Mouse (Mus musculus) right cerebral cortex, postnatal 10 days (tissue): ENCODE measurements around the gene Dhx9.
"Not testable (repeated sequence)": the region's sequence is repeated elsewhere in the genome, so short reads cannot be mapped to it uniquely, and the experiment has no call there.

Experiments
- DNase-seq, 2 experiments: peaks; one replicate each; pipeline ENCODE4 v3.0.0; 2021; ENCODE audit warnings: low spot score in 2 of 2

Gene Dhx9

GRCm38 (mm10) chr1:153487500-153487879 is at the start of gene Dhx9:
Gene Dhx9 (minus strand): TSS chr1:153487660.
- DNase-seq = peak; percentile 99

- peak; percentile 53 to 64 for DNase-seq
These were observed 48.2 kb upstream of the Dhx9 start for GRCm38 (mm10) chr1:153535611-153536010.

- DNase-seq = not testable (repeated sequence)
These were observed 45.4 kb upstream of the Dhx9 start for GRCm38 (mm10) chr1:153532896-153533295.

DNA sequence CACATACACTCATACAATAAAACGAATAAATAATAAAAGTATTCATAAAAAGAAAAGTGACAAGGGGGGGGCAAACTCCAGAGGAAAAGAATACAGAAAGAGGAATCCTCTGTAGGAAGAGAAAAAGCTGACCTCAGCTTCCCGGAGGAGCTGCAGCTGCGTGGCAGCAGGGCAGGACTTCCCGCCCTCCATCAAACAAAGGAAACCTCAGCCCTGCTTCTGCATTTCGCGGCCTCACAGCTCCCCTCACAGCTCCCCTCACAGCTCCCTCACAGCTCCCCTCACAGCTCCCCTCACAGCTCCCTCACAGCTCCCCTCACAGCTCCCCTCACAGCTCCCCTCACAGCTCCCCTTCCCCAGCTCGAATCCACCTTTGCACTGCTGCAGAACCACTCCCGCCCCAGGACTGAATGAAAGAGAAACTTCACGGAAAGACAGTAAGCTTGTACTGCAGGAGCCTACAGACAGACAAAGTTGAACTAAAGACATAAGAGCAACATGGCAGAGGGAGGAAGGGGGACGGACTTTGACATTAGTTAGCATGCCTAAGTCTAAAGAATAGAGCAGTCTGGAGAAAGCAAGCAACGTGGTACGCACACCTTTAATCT is 44.9 kb upstream of the Dhx9 start:
- peak; percentile 46 to 48 for DNase-seq

- DNase-seq = peak in 1 of 2 experiments; percentile 38
These were observed 44.3 kb upstream of the Dhx9 start for GRCm38 (mm10) chr1:153531677-153532233.

DNA sequence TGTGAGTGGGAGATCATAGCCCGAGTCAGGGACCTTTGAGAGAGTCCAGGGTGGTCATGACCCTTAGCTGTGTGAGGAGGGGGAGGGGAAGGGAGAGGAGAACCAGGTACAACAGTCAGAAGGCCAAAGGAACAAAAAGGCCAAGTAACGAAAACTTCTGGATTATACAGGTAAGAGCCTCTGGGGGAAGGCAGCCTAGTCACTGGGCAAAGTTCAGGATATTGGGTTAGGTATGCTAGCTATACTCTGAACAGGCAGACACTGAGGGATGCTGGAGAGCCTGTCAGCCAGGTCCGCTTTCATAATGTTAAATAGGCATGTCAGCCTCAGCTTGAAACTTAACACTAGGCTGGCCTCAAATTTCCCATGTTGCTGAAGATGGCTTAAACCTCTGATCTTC is 34.7 kb upstream of the Dhx9 start:
- DNase-seq = peak in 1 of 2 experiments; percentile 9

GRCm38 (mm10) chr1:153515368-153515767 is 27.9 kb upstream of the Dhx9 start:
- no peak for DNase-seq

- DNase-seq = no peak
These were observed 23.0 kb upstream of the Dhx9 start for GRCm38 (mm10) chr1:153510330-153511009.

DNA sequence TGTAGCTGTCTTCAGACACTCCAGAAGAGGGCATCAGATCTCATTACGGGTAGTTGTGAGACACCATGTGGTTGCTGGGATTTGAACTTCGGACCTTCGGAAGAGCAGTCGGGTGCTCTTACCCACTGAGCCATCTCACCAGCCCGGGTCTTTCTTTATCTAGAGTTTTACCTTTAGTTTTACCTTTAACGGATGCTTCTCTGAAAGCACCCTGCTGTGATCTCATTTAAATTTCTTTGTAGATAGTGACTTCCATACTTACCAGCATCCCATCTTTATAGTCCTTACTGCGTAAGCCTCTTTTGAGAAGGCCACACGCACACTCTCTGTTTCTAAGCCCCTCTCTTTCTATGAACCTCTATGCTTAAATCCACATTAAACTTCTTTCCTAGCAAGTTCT is 22.1 kb upstream of the Dhx9 start:
- DNase-seq = not testable (repeated sequence)

- DNase-seq = no peak
These were observed 21.6 kb upstream of the Dhx9 start for GRCm38 (mm10) chr1:153509012-153509411.

- DNase-seq = peak; percentile 69 to 81
These were observed 18.8 kb upstream of the Dhx9 start for GRCm38 (mm10) chr1:153506266-153506665.

DNA sequence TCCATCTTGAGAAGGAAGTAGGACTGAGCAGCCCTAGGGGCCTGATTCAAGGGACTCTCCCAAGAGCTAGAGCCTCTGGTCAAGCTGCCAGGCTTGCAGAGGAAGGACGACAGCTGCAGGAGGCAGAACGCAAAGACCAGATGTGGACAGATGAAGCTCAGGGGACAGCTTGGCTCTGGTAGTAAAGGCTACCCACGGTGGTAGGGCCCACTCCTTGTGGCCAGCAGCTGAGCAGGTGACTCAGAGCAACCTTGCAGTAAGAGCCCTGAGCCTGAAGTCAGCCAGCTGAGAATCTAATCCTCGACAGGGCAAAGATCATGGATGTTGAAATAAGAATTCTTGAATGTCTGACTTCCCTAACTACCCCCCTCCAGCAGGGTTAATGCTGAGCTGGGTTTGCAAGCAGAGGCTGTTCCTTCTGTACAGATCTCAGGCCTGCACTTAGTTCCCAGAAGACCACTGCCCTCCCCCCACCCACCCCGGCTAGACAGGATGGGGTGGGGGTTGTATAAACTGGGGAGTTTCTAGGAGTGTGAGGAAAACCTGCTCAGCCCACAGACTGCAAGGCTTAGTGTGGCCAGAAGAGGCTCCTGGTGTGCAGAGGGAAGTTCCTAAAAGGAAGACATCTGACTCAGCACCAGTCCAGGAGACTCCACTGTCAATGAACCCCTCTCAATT is 14.3 kb upstream of the Dhx9 start:
- peak; percentile 39 to 40 for DNase-seq

DNA sequence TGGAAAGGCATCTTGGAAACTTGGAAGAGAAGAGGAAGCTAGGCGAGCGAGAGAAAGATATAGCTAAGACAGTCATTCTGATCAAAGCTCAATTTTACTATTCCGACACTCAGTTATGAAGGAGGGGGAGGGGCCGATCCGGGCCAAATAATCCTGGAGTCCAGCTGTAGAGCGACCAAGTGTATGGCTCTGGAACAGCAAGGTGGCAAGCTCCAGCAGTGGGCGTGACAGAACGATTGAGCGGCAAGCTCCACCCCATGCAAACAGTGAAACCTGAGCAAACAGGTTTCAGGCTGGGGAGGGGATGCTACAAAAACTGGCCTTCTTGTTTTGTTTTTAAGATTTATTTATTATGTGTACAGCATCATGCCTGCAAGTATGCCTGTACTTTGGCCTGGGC is 12.6 kb upstream of the Dhx9 start:
- no peak for DNase-seq

DNA sequence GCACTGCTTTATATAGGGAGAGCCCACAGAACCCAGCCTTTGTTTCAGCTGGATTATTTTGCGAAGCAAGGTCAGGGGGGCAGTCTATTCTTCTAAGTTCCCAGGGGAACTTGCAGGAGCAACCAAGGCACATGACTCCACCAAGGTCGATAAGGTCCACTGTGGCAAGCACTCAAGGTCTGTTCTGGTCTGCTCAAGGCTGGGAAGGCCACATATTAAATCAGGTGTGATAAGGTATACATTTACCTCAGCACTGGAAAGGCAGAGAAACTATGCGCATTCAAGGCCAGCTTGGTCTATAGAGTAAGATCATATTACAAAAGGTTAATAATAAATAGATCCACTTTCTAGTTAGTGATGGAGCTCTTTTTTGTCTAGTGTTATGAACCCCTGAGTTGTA is 8.6 kb upstream of the Dhx9 start:
- no peak for DNase-seq

DNA sequence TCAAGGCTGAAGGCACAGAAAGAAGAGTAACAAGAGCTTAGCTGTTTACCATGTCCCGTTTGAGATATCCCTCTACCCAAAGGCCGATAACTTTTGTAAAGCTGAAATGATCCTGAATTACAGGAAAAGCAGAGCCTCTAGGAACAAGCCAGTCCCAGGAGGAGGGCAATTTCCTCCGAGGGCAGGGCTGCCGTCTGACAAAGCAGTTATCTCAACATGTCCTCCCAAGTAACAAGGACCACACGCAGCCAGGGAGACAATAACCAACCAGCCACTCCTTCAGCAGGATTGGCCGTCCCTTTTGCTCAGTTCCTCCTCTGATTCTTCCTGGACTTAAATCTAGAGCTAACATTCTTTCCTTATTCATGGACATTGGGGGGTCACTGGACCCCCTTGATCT is 6.5 kb upstream of the Dhx9 start:
- DNase-seq = no peak

DNA sequence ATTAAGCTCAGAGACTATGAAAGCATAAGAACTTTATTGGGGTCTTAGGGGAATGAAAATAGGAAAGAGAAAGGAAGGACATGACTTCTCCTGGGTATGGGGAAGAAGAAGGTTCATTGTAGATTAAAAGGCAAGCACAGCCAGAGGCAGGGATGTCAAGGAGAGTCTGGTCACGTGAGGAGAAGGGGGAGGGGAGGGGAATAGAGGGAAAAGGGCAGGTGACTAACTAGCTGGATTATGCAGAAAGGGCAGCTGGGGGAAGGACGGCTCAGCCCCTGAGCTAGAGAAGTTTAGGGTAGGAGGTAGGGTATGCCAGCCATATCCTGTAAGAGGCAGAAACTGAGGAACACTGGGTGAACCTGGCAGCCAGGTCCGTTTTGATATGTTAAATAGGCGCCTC is 5.9 kb upstream of the Dhx9 start:
- no peak for DNase-seq

GRCm38 (mm10) chr1:153491822-153492221 is 4.4 kb upstream of the Dhx9 start:
- DNase-seq = no peak

GRCm38 (mm10) chr1:153491345-153491744 is 3.9 kb upstream of the Dhx9 start:
- DNase-seq = no peak

GRCm38 (mm10) chr1:153489963-153490362 is 2.5 kb upstream of the Dhx9 start:
- DNase-seq = no peak

- no peak for DNase-seq
These were observed 2.1 kb upstream of the Dhx9 start for GRCm38 (mm10) chr1:153489540-153489939.

DNA sequence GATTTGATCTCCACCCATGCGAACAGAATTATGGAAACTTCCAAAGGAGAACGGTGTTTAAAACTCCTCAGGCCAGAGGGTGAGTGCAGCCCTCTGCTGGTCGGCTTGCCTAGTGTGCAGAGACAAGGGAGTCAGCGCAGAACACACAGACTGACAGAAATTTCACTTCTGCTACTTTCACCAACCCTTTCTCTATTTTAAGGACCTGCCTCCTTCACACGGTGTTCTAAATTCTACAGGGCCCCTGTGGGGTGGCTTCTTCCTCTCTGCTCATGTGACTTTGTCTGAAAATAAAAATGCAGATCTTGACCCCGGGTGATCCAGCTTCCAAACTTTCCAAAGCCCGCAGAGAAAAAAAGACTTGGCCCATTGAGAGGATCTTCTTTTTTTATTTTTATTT is 1.7 kb upstream of the Dhx9 start:
- DNase-seq = peak; percentile 54

DNA sequence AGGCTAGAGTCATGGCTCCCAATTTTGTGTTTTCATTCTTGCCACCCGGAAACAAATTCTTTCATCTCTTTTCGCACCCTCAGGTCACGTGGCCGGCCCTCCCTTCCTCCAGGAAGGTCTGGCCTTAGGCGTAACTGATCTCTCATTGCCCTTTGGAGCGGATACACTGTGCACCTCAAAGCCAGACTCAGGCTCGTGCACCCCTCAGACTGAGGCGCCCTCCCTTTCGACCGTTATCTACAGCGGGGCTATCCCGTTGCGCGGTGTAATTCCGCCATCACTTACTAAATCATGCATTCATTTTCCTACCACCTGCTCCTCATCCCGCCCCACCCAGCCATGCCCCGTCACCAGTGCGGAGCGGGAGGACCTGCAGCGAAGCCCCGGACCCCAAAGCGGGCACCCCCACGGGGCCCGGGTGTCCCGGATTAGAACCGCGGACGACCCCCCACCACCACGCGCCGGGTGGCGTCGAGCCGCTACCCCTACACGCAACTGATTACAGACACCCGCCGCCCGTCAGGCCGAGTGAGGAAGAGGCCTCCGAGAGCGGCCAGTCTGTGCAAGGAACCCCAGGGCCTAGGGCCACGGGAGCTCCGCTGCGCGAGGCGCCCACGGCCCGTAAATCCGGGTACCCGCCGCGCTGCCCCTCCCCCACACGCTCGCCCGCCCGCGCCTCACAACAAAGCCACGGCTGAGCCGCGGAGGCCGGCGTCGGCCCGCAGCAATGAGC is 527 bp downstream of the Dhx9 start:
- DNase-seq = peak; percentile 61 to 68
